10 mouse cellular contexts compared by ENCODE assay signal in the genomic region with DNA sequence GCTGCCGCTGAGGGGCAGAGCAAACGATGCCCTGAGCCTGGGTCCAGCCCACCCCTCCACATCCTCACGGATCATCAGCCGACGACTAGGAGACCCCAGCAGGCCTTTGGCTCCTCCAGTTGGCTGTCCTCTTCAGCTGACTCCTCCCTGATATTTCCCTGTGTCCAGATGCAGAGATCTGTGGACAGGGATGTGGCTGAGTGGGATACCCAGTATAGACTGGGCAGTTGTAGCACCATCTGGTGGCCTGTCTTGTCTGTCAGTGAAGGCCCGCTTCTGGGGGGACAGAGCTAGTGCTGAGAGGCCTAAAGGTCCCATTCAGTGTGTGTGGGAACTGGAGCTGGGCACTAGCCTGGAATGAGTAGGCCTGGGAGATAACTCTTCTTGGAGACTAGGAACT.
DNase-seq lines count a peak whose midpoint lies in the region; ATAC-seq lines count a peak whose summit lies in the region.
"Had no signal": no experiment of that assay in that cellular context is flagged by ENCODE, and none has a peak within 500 bp of the region (broad histone marks: within the 10 kb centered on the region; RNA-seq: fewer than 3 reads in every experiment).

No protein-coding gene starts in this region.

- H3K4me3 ChIP-seq in heart, embryonic 11.5 days (ENCODE audit: low read depth, low read length), result no peak overlapping the region
- no peak overlapping the region for H3K4me3 ChIP-seq in neural tube, embryonic 12.5 days
- H3K4me3 ChIP-seq in intestine, embryonic 16.5 days (ENCODE audit: low read length), result no peak overlapping the region
- H3K4me3 ChIP-seq: limb, embryonic 13.5 days had no signal

- DNase-seq in heart, postnatal 14 days, result no peak
- no peak for DNase-seq in neural tube, embryonic 10.5 days (ENCODE audit: extremely low spot score, low spot score)
- DNase-seq in lung, adult 18-20 months, result peak; percentile 9 to 12
- DNase-seq in urinary bladder, adult 2 months (ENCODE audit: low spot score), result no peak
- DNase-seq in spleen, postnatal 10 days (ENCODE audit: low spot score in 2 of 2), result no peak
- DNase-seq: thymus, postnatal 25 days had no signal

- 0 out of 2 replicates have a peak, but pooled peaks have one; percentile 46 for ATAC-seq in heart, embryonic 11.5 days (replicated peaks; ENCODE audit: insufficient number of reproducible peaks, low FRiP score, low TSS enrichment)
- peak; percentile 65 for ATAC-seq in neural tube, embryonic 12.5 days (ENCODE audit: low FRiP score, low read depth)
- ATAC-seq in intestine, embryonic 16.5 days, result no peak

- no peak overlapping the region for H3K27ac ChIP-seq in heart, embryonic 11.5 days (ENCODE audit: low read depth, low read length)
- H3K27ac ChIP-seq in neural tube, embryonic 12.5 days, result no peak overlapping the region
- H3K27ac ChIP-seq in intestine, embryonic 16.5 days (ENCODE audit: low read length), result no peak overlapping the region
- H3K27ac ChIP-seq: limb, embryonic 13.5 days had no signal

- H3K36me3 ChIP-seq in heart, embryonic 11.5 days (ENCODE audit: control insufficient read depth, insufficient read depth, low read length), result no peaks in the 10 kb centered on the region
- no peaks in the 10 kb centered on the region for H3K36me3 ChIP-seq in neural tube, embryonic 12.5 days
- H3K36me3 ChIP-seq in intestine, embryonic 16.5 days (ENCODE audit: control insufficient read depth, insufficient read depth, low read length), result no peaks in the 10 kb centered on the region
- H3K36me3 ChIP-seq: limb, embryonic 13.5 days had no signal

- no peaks in the 10 kb centered on the region for H3K9me3 ChIP-seq in heart, embryonic 11.5 days (replicated peaks; ENCODE audit: control insufficient read depth, low read length)
- no peaks in the 10 kb centered on the region for H3K9me3 ChIP-seq in neural tube, embryonic 12.5 days
- no peaks in the 10 kb centered on the region for H3K9me3 ChIP-seq in intestine, embryonic 16.5 days (ENCODE audit: control insufficient read depth, low read length)
- H3K9me3 ChIP-seq: limb, embryonic 13.5 days had no signal

- H3K4me2 ChIP-seq in heart, embryonic 11.5 days, result no peak overlapping the region
- no peak overlapping the region for H3K4me2 ChIP-seq in neural tube, embryonic 12.5 days (replicated peaks)
- H3K4me2 ChIP-seq in intestine, embryonic 16.5 days (ENCODE audit: low read depth, low read length), result no peak overlapping the region
- H3K4me2 ChIP-seq: limb, embryonic 13.5 days had no signal

- intact Hi-C loops in heart, postnatal 14 days (cut with DNase I), result no loop called here

- no peak overlapping the region for H3K9ac ChIP-seq in heart, embryonic 11.5 days (ENCODE audit: low read depth, low read length)
- no peak overlapping the region for H3K9ac ChIP-seq in neural tube, embryonic 12.5 days
- no peak overlapping the region for H3K9ac ChIP-seq in intestine, embryonic 16.5 days (ENCODE audit: low read depth, low read length)
- H3K9ac ChIP-seq: limb, embryonic 13.5 days had no signal

- no peaks in the 10 kb centered on the region; the same call in 1 of the 2 replicates for H3K27me3 ChIP-seq in heart, embryonic 11.5 days (ENCODE audit: control insufficient read depth, insufficient read depth, low read length)
- no peaks in the 10 kb centered on the region for H3K27me3 ChIP-seq in neural tube, embryonic 12.5 days (replicated peaks)
- H3K27me3 ChIP-seq in intestine, embryonic 16.5 days (replicated peaks; ENCODE audit: control insufficient read depth, insufficient read depth, low read length), result no peaks in the 10 kb centered on the region
- H3K27me3 ChIP-seq: limb, embryonic 13.5 days had no signal

- H3K4me1 ChIP-seq in heart, embryonic 11.5 days (ENCODE audit: control insufficient read depth, insufficient read depth, low read length), result no peaks in the 10 kb centered on the region
- no peaks in the 10 kb centered on the region for H3K4me1 ChIP-seq in neural tube, embryonic 12.5 days
- H3K4me1 ChIP-seq in intestine, embryonic 16.5 days (ENCODE audit: control insufficient read depth, insufficient read depth, low read length), result no peaks in the 10 kb centered on the region
- H3K4me1 ChIP-seq: limb, embryonic 13.5 days had no signal

- 59% methylated on average over 6 of the region's 6 CpGs for WGBS in heart, embryonic 11.5 days (ENCODE audit: insufficient replicate concordance)
- WGBS in neural tube, embryonic 12.5 days, result 73% methylated on average over 6 of the region's 6 CpGs
- 69% methylated on average over 6 of the region's 6 CpGs for WGBS in intestine, embryonic 16.5 days

Comparison
In these comparisons a context has a peak if more than half of its experiments do, and no peak if none do; other contexts are left out.
1. DNase-seq: peak in lung, adult 18-20 months (2 of 2); none in heart, postnatal 14 days (0 of 2), neural tube, embryonic 10.5 days (single experiment), urinary bladder, adult 2 months (single experiment) and spleen, postnatal 10 days (0 of 2).